Mouse (Mus musculus) liver (tissue): Measurements from ENCODE around the gene Ralgps1.
A peak's percentile ranks its signal among the peaks of the same experiment; 100 is the strongest.

Experiments used
- DNase-seq: peaks from one replicate; pipeline ENCODE4 v3.0.0-alpha.2; 2020; ENCODE audit warnings: mixed read lengths

The Ralgps1 gene

GRCm38 (mm10) chr2:33207069-33207468, 164.2 kb downstream of the Ralgps1 start:
- DNase-seq, result no peak

- DNase-seq, result no peak
Measured at GRCm38 (mm10) chr2:33205939-33206525, 165.3 kb downstream of the Ralgps1 start.

- DNase-seq, result no peak
Measured at GRCm38 (mm10) chr2:33204980-33205379, 166.3 kb downstream of the Ralgps1 start.

- DNase-seq, result no peak
Measured at GRCm38 (mm10) chr2:33203284-33203683, 168.0 kb downstream of the Ralgps1 start.

GRCm38 (mm10) chr2:33200368-33201068, 170.8 kb downstream of the Ralgps1 start:
- DNase-seq, result peak; percentile 33

- DNase-seq, result no peak
Measured at GRCm38 (mm10) chr2:33189976-33190375, 181.3 kb downstream of the Ralgps1 start.

GRCm38 (mm10) chr2:33188925-33189670, 182.2 kb downstream of the Ralgps1 start:
- DNase-seq, result no peak

- DNase-seq, result no peak
Measured at GRCm38 (mm10) chr2:33187874-33188273, 183.4 kb downstream of the Ralgps1 start.

- no peak for DNase-seq
Measured at GRCm38 (mm10) chr2:33186505-33186904, 184.8 kb downstream of the Ralgps1 start.

GRCm38 (mm10) chr2:33185258-33185657, 186.0 kb downstream of the Ralgps1 start:
- DNase-seq, result peak; percentile 61

GRCm38 (mm10) chr2:33184641-33185040, 186.6 kb downstream of the Ralgps1 start:
- DNase-seq, result no peak

GRCm38 (mm10) chr2:33183321-33183720, 188.0 kb downstream of the Ralgps1 start:
- DNase-seq, result no peak

GRCm38 (mm10) chr2:33179930-33180630, 191.2 kb downstream of the Ralgps1 start:
- DNase-seq, result no peak

- no peak for DNase-seq
Measured at GRCm38 (mm10) chr2:33179171-33179929, 191.9 kb downstream of the Ralgps1 start.

- no peak for DNase-seq
Measured at GRCm38 (mm10) chr2:33178243-33178932, 192.9 kb downstream of the Ralgps1 start.

- peak; percentile 56 for DNase-seq
Measured at GRCm38 (mm10) chr2:33177443-33178242, 193.6 kb downstream of the Ralgps1 start.

- no peak for DNase-seq
Measured at GRCm38 (mm10) chr2:33176921-33177320, 194.4 kb downstream of the Ralgps1 start.

GRCm38 (mm10) chr2:33176516-33176915, 194.8 kb downstream of the Ralgps1 start:
- DNase-seq, result no peak

GRCm38 (mm10) chr2:33173686-33174085, 197.6 kb downstream of the Ralgps1 start:
- no peak for DNase-seq

- DNase-seq, result no peak
Measured at GRCm38 (mm10) chr2:33173126-33173525, 198.2 kb downstream of the Ralgps1 start.
